Mouse (Mus musculus): ENCODE measurements at regions not wholly inside any gene's neighbourhood (a gene's known extent, or its start where the extent isn't known, plus 50 kb on each side); places are given as distances from the start of the nearest gene placed in this dataset.
"Not testable (repeated sequence)": the region's sequence is repeated elsewhere in the genome, so short reads cannot be mapped to it uniquely, and the experiment has no call there.

DNA sequence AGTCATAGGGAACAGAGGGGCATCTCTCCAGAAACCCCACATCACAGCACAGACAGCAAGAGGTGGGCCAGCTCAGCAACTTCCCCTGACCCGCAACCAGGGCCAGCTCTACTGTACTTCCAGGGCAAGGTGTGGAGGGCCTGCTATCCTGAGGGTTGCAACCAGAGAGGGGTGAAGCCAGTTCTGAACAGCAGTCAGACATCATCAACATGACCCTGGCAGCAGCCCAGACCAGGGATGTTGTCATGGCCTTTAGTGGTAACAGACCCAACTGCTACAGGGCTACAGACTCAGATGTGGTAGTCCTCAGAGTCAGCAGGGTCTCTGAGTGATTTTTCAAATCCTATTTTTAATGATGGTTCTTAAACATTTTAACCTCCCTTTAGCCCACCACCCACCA, 104.0 kb upstream of the Arid1b start:
- DNase-seq = no peak

DNA sequence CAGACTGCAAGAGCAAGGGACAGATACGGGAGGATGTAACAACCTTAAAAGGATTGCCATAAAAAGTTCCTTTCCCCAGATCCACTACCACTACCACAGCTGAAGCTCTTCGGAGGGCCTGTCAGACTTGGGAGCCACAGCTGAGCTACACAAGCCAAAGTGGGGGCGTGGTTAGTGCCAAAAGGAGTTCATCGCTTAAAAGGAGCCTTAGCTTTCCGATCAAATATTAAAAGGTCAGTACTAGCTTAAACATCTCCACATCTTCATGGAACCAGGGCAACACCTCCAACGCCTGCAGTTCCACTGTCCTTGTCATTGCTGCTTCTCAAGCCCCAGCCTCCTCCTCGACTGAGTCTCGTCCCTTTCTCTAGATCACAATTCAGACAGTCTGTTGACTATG, 102.6 kb upstream of the Arid1b start:
- no peak for DNase-seq

DNA sequence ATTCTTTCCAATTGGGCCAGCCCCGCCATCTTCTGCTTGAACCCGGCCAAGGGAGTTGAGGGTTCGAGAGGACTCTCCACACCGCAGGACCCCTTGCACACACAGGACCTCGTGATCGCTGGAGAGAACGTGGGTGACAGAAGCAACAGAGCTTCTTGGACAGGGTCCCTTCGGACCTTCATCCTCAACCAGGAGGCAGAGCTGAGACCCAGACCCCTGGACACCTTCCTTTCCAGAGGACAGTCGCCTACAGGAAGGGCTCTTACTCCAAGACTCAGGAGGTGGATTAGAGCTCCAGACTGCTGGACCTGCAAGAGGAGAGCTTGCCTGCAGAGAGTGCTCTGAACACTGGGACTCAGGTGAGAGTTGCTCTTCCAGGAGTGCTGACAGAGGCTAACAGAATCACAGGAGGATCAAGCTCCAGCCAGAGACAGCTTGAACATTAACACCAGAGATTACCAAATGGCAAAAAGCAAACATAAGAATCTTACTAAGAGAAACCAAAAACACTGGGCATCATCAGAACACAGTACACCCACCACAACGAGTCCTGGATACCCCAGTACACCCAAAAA, 99.3 kb upstream of the Arid1b start:
- DNase-seq = not testable (repeated sequence)

DNA sequence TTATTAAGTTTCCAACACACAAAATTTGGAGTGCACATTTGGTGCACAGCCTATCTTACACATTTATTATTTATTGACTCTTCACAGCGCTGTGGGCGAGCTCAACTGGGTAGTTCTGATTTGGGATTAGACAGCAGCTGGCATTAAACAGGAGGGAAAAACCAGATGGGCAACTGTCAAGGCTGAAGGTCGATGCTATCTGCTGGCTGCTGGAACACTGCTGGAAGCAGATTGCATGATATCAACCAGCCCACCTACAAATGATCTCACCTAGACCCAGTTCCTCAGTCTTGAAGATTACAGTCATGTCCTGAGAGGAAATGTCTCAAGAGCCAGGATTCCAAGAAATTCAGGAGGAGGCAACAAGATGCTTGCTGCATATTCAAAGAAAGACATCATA, 91.0 kb upstream of the Arid1b start:
- no peak for DNase-seq

DNA sequence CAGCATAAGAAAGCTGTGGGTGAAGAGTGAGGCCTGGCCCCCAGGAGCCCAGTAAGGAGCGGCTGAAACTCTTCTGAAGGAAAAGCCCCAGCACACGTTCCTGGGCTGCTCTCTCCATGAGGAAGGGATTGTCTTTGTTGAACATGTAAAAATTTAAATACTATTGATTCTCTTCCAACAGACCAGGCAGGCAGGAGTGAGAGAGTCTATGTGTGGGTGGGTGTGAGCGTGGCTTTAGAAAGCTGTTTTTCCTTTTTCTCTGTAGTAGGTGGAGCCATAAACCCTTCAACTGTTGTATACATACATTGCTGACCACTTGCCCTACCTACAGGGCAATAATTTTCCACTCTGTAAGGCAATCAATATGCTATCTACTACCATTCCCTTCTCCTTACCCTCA, 87.6 kb upstream of the Arid1b start:
- no peak for DNase-seq

DNA sequence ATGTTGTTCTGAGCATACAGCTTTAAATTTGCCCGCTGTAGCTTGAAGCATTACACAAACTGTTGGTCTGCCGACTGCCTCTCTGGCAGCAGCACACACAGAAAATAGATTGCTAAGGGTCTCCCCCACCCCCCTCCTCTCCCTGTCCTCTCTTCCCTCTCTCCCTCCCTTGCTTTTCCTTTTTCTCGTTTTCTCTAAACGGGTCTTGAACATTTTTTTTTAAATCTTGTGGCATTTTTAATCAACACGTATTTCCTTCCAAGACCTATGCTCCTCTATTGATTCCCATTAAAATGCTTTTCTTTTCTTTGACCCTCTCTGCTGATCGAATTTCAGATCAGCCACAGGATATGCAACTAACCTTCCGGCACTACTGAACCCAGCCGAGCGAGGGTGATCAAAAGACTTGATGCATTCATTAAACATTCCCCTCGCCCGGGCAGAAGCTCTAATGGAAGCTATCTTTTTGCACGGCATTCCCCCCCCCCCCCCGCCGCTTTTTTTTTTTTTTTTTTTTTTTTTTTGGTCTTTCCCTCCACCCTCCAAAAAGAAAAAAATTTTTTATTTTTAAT, 86.9 kb upstream of the Arid1b start:
- peak in 1 of 2 experiments; percentile 15 for DNase-seq

DNA sequence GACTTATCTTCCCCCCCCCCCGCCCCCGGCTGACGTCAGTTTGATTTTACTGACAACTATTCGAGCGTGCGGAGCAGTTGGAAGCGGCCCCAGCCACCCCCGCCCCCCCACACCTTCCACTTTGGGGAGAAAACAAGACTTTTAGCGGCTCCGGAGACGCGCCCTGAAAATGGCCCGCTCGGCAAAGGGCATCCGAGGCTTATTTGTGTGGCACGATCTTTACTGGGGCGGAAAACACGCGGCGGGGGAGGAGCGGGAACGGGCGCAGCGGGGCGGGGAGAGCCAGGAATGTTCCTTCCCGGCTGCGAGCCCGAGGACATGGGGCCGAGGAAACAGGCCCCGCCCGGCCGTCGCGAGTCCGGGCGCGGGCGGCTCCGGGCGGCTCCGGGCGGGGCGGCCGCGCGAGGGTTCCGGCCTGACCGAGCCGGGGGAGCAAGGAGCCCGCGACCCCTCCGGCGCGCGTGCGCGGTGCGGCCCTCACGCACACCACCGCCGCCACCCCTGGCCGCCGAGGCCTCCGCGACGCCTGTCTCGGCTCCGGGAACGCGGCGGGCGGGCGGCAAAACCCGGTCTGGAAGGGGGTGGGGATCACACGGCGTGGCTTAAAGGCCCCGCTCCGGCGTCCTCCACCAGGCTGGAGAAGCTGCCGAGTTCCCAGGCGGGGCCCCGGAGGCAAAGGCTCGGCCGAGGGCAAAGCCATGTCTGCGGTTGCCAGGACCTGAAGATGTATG, 86.1 kb upstream of the Arid1b start:
- peak; percentile 78 to 82 for DNase-seq

DNA sequence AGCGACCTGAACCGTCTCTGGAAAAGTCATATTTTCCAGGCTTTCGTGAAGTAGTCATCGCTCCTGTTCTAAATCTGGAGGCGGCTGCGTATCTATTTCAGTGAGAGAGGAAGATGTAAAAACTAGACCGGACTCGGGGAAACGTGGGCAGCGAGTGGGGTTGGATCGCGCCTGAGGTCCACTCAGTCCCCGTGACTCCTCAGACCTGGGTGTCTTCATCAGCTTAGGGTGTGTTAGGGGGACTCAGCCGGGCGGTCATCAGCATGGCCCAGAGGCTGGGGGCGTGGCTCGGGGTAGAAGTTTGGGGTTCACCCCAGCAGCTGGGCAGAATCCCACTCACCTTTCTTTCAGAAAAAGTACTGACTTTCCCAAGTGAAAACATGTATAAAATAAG, 85.6 kb upstream of the Arid1b start:
- DNase-seq = peak in 1 of 2 experiments; percentile 8

DNA sequence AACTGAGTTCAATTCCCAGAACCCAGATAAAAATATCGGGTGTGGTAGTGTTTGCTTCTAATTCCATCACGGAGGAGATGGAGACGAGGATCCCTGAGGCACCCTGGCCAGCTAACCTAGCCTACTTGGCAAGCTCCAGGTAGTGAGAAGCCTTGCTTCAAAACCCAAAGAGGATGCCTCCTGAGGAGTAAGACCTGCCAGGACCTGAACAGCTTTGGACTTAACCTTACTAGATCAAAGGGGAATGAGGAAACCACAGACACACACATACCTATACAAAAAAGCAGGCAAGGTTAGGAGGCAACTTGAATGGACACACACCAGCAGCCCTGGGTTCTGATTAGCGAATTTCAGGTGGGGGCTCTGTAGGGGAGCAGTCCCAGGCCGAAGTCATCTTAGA, 84.0 kb upstream of the Arid1b start:
- no peak for DNase-seq

DNA sequence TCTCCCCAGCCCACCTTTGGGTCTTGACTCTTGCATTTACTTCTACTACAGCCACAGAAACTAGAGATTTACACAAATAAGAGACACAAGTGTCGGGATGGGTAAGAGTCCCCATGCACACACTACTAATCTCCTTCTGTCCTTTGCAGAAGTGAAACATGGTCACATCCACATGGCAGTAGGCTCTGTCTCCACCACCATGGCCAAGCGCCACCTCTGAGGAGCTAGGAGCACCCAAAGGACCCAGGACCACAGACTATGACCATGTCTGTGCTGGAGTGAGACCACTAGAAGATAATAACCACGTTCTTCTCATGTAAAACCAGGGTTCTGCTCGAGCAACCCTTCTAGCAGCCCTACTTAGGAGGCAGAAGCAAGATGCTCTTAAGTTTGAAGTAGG, 81.1 kb upstream of the Arid1b start:
- DNase-seq = no peak

DNA sequence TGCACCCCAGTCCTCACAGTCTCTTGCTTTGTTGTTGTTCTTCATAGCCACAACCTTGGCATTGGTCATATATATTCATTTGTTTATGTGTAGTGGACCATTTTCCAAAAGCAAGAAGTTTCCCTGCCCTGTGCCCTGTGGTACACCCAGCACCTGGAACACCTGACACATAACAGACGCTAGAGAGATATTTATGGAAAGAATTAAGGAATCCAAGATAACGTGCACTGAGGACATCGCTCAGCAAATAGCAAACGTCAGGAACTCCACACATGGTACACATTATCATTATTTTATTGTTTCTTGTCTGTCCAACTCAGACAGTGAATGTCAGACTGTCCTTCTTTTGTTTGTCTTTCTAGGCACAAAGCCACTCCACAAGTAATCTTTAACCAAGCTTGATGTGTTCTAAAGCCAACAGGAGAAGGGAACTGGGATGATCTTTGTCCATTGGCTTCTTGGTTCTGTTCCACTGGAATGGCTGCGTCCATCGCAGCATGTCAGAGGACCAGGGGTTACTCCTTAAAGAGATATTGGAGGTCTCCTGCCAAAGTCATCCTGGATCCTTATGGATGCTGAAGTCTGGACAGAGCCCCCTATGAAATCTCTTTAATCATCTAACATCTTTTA, 74.2 kb upstream of the Arid1b start:
- DNase-seq = no peak

DNA sequence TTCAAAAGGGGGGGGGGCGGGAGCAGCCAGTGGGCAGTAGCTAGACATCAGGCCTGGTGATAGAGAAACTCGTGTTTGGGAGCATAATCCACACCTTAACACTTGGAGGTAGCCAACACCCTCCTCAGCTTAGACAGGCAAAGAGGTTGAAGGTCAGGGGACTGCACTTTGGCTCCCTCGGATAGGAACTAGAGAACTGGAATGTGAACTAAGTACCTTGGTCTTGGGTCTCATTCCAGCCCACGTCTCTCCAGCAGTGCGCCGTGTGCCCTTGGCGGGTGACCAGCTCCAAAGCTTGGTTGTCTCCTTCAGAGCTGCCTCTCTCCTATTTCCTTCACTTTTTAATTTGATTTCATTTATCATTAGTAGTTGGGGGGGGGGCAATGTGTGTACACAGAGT, 73.0 kb upstream of the Arid1b start:
- no peak for DNase-seq

DNA sequence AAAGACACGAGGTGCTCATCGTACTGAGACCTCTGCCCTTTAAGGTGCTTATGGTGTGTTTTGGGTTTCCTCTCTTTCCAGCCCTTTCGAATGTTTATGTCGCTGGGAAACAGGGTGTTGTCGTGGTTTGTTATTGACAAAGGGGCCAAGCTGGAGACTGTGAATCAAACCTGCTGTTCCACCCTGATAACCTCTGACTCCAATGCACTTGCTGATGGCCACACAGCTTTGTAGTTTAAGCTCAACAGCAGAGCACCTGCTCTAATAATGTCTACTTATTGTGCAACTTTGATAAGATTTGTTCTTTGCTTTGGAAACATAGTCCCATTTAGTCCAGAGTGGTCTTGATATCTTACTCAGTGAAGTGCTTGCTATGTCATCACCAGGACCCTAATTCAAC, 65.5 kb upstream of the Arid1b start:
- DNase-seq = no peak

DNA sequence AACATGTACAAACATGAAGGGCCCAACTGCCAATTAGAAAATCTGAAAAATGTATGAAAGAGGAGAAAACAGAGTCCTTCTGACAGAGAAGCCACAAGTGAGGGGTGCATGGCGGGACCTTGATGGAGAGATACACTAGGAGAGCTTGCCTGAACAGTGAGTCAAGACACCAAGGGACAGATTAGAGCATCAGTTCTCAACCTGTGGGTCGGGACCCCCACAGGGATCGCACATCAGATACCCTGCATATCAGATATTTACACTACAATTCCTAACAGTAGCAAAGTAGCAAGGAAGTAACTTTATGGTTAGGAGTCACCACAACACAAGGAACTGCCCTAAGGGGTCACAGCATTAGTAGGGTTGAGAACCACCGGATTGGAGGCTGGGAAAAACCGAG, 58.9 kb upstream of the Arid1b start:
- DNase-seq = no peak

DNA sequence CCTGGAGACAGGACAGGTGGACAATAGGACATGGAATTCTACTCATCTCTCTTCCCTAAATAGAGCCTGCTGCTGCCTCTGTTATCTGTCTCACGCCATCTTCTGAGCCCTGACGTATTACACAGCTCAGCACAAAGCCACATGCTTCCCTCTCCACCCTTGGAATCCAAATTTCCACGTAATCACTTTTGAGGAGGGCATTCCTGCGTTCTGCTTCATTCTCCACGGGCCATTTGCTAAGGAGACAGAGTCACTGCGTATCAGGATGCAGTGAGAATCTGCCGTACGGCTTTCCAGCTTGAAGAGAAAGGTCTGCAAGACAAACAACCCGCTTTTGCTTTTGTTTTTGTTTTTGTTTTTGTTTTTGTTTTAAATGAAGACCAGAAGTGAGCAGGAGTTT, 53.5 kb upstream of the Arid1b start:
- no peak for DNase-seq

DNA sequence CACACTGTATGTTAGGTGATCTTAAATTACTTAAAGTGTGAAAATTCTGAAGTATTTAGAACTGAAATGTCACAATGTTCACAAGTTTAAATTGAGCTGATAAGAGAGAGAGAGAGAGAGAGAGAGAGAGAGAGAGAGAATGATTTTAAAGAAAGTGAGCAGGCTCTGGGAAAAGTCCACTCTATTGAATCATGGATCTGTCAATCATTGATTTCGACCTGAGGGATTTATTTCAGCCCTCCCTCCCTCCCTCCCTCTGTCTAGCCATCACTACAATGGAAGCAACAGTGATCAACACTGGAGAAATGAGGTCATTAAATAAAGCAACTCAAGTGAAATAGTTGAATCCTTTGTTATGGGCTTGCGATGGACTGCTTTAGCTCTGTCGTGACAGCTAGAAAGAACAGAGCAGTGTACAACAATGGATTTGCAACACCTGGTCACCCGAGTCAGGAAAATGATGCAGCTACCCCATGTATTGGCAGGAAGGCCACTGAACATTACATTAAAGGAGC, 52.8 kb upstream of the Arid1b start:
- no peak for DNase-seq

DNA sequence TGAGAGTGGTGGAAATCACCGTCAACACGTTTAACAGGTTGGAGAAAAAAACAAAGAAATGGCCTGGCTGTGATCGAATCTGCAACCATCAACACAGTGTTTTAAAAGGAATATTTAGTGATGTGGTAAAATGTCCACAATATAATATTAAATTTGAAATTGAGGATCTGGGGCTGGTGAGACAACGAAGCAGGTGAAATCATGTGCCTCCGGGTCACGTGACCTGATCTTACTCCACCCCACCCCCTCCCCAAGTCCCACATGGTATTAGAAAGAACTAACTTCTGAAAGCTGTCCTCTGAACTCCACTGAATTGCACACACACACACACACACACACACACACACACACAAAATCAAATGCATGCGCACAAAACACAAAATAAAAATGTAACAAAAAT, 51.3 kb upstream of the Arid1b start:
- DNase-seq = no peak
